ENCODE assay signal across 8 mouse cellular contexts in the genomic region with DNA sequence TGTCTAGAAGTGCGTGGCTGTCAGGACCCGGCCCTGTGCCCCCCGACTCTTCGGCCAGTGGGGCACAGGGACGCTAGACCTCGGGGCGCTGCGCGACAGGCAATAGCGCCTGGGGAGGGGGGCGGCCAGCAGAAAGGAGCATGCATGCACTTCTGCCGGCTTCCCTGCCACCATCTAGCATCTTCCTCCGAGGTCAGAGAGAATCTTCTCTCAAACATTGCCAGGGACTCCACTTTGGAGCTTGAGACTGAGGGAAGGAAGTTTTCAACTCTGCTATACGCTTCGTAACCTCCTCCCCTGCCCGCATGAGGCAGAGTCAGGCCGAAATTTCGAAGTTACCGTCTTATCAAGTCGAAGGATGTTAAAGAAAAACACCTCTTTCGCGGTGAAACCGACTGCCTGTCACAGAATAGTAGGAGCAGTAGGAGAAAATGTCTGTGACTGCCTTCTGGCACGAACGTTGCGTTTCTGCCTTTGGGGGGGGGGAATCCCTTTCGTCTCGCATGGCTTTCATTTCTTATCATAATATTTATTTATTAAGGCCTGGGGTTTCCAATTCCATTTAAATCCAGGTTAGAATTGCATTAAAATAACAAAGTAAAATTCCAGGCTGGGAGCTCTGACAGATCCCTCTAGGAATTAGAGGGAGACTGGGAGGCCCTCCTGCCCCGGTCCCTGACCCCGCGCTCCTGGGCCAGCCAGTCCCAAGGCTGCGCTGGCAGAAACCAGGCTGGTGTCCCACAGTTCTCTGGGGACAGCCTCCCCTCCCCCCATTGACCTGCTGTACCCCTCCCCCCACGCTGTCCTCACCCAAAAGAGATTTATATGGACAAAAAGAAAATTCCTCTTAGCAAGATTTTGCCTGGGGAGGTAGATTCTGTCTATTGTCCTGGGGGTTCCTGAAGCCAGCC. TPM values are rescaled to one million over a fixed set of nuclear protein-coding genes. Genes with fewer than 3 reads are reported as not detected.
DNase-seq lines count a peak whose midpoint lies in the region; ATAC-seq and TF ChIP-seq lines count a peak whose summit lies in the region.

No protein-coding gene starts in this region.

- H3K4me2 ChIP-seq in heart, postnatal 0 days (ENCODE audit: low read depth, low read length): peak overlapping the region; percentile 93
- peak overlapping the region; percentile 96 for H3K4me2 ChIP-seq in hindbrain, embryonic 11.5 days (replicated peaks; ENCODE audit: low read depth, low read length)
- peak overlapping the region; percentile 84 for H3K4me2 ChIP-seq in midbrain, embryonic 14.5 days (ENCODE audit: low read length)

- H3K9ac ChIP-seq in heart, postnatal 0 days (replicated peaks; ENCODE audit: low read depth, low read length): 0 out of 2 replicates have a peak overlapping the region, but pooled peaks have one; percentile 24
- peak overlapping the region; percentile 81 for H3K9ac ChIP-seq in hindbrain, embryonic 11.5 days (ENCODE audit: low read depth, low read length)
- H3K9ac ChIP-seq in midbrain, embryonic 14.5 days (replicated peaks; ENCODE audit: low read length): peak overlapping the region; percentile 90

- intact Hi-C loops in heart, postnatal 14 days (cut with DNase I): no loop called here

- no peak for TF ChIP-seq CTCF in heart, postnatal 0 days (IDR thresholded peaks at IDR 0.05; ENCODE audit: low read depth)

- H3K36me3 ChIP-seq in heart, postnatal 0 days (replicated peaks; ENCODE audit: control insufficient read depth, insufficient read depth, low read length): no peaks in the 10 kb centered on the region
- no peaks in the 10 kb centered on the region for H3K36me3 ChIP-seq in hindbrain, embryonic 11.5 days (ENCODE audit: control insufficient read depth, insufficient read depth, low read length)
- H3K36me3 ChIP-seq in midbrain, embryonic 14.5 days (ENCODE audit: control insufficient read depth, insufficient read depth, low read length): no peaks in the 10 kb centered on the region

- 0 out of 2 replicates have a peak, but pooled peaks have one; percentile 4 for ATAC-seq in heart, postnatal 0 days (ENCODE audit: insufficient read depth, low read depth)
- ATAC-seq in hindbrain, embryonic 11.5 days (ENCODE audit: low FRiP score): no peak
- ATAC-seq in midbrain, embryonic 14.5 days (ENCODE audit: low FRiP score, low TSS enrichment): 0 out of 2 replicates have a peak, but pooled peaks have one; percentile 1

- no peak overlapping the region for H3K27ac ChIP-seq in heart, postnatal 0 days (ENCODE audit: low read depth)
- peak overlapping the region; percentile 97 for H3K27ac ChIP-seq in hindbrain, embryonic 11.5 days (ENCODE audit: low read depth, low read length)
- peak overlapping the region; percentile 94 for H3K27ac ChIP-seq in midbrain, embryonic 14.5 days (replicated peaks; ENCODE audit: low read depth, low read length)

- no peaks in the 10 kb centered on the region for H3K9me3 ChIP-seq in heart, postnatal 0 days (replicated peaks; ENCODE audit: control insufficient read depth, low read length)
- no peaks in the 10 kb centered on the region for H3K9me3 ChIP-seq in hindbrain, embryonic 11.5 days (ENCODE audit: control insufficient read depth, low read length)
- H3K9me3 ChIP-seq in midbrain, embryonic 14.5 days (ENCODE audit: control insufficient read depth, low read length): no peaks in the 10 kb centered on the region

- peak overlapping the region; percentile 60 for H3K4me3 ChIP-seq in heart, postnatal 0 days (ENCODE audit: low read depth, low read length)
- peak overlapping the region; percentile 82 for H3K4me3 ChIP-seq in hindbrain, embryonic 11.5 days (ENCODE audit: low read depth, low read length)
- peak overlapping the region; percentile 68 for H3K4me3 ChIP-seq in midbrain, embryonic 14.5 days (replicated peaks; ENCODE audit: low read depth, low read length)

- H3K4me1 ChIP-seq in heart, postnatal 0 days (ENCODE audit: control insufficient read depth, insufficient read depth): peaks cover 11% of the 10 kb centered on the region
- peaks cover 24% of the 10 kb centered on the region for H3K4me1 ChIP-seq in hindbrain, embryonic 11.5 days (replicated peaks; ENCODE audit: control insufficient read depth, insufficient read depth, low read length)
- peaks cover 54% of the 10 kb centered on the region for H3K4me1 ChIP-seq in midbrain, embryonic 14.5 days (ENCODE audit: control insufficient read depth, insufficient read depth, low read length)

- 2% methylated on average over 33 of the region's 33 CpGs for WGBS in heart, postnatal 0 days
- WGBS in hindbrain, embryonic 11.5 days: under 1% methylated on average over 33 of the region's 33 CpGs
- WGBS in midbrain, embryonic 14.5 days: 1% methylated on average over 33 of the region's 33 CpGs

- TF ChIP-seq EP300 in heart, postnatal 0 days (IDR thresholded peaks at IDR 0.05; ENCODE audit: low read depth): no peak

- no peak for DNase-seq in heart, postnatal 0 days (ENCODE audit: low spot score)
- DNase-seq in heart, postnatal 14 days: no peak
- peak; percentile 32 for DNase-seq in adrenal gland, postnatal 25 days
- peak; percentile 63 for DNase-seq in hindbrain, embryonic 11.5 days (ENCODE audit: low spot score)
- peak; percentile 64 for DNase-seq in midbrain, embryonic 14.5 days
- DNase-seq in layer of hippocampus, adult 9-11 months: no peak
- no peak for DNase-seq in urinary bladder, postnatal 25 days (ENCODE audit: low spot score)
- no peak for DNase-seq in right cerebral cortex, adult 2 months (ENCODE audit: low spot score in 2 of 2)

- H3K27me3 ChIP-seq in heart, postnatal 0 days (ENCODE audit: control insufficient read depth, insufficient read depth, low read length): peaks cover 86% of the 10 kb centered on the region
- H3K27me3 ChIP-seq in hindbrain, embryonic 11.5 days (ENCODE audit: control insufficient read depth, insufficient read depth, low read length): no peaks in the 10 kb centered on the region
- H3K27me3 ChIP-seq in midbrain, embryonic 14.5 days (ENCODE audit: control insufficient read depth, insufficient read depth, low read length): no peaks in the 10 kb centered on the region

RNA-seq across cellular contexts. Expression of a gene that starts 1.0 kb away (rescaled TPM):
- 1.2 and 3.0 TPM in 2 replicates for total RNA-seq in heart, postnatal 0 days (2014; rRNA removed; ENCODE audit: low replicate concordance)
- polyA plus RNA-seq in heart, postnatal 0 days (2015; fragmentation: Nextera tagmentation; extraction: Ambion mirVana): 0.14 and 0.21 TPM in 2 replicates
- total RNA-seq in heart, postnatal 14 days (2021): 1 to 10 TPM in 1 of 2 experiments, under 1 TPM in 1; 0.46 to 1.4 TPM
- total RNA-seq in adrenal gland, postnatal 25 days (2021): 23.1 and 28.0 TPM in 2 replicates
- polyA plus RNA-seq in hindbrain, embryonic 11.5 days (2014; fragmentation: Nextera tagmentation; extraction: Ambion mirVana): 8.0 and 8.6 TPM in 2 replicates
- polyA plus RNA-seq in midbrain, embryonic 14.5 days (2014; fragmentation: Nextera tagmentation; extraction: Ambion mirVana): 7.3 and 8.0 TPM in 2 replicates

RNA-seq across cellular contexts. Expression of a gene that starts 34.0 kb away (rescaled TPM):
- 24.1 and 33.0 TPM in 2 replicates for total RNA-seq in heart, postnatal 0 days (2014; rRNA removed; ENCODE audit: low replicate concordance)
- 14.9 and 15.4 TPM in 2 replicates for polyA plus RNA-seq in heart, postnatal 0 days (2015; fragmentation: Nextera tagmentation; extraction: Ambion mirVana)
- 10 to 100 TPM; 16.6 to 17.0 TPM for total RNA-seq in heart, postnatal 14 days (2021)
- 41.5 and 45.5 TPM in 2 replicates for total RNA-seq in adrenal gland, postnatal 25 days (2021)
- 27.6 and 29.5 TPM in 2 replicates for polyA plus RNA-seq in hindbrain, embryonic 11.5 days (2014; fragmentation: Nextera tagmentation; extraction: Ambion mirVana)
- polyA plus RNA-seq in midbrain, embryonic 14.5 days (2014; fragmentation: Nextera tagmentation; extraction: Ambion mirVana): 41.8 and 51.9 TPM in 2 replicates

Comparison
In these comparisons a context has a peak if more than half of its experiments do, and no peak if none do; other contexts are left out.
1. DNase-seq: peak in adrenal gland, postnatal 25 days (single experiment), hindbrain, embryonic 11.5 days (single experiment) and midbrain, embryonic 14.5 days (single experiment); none in heart, postnatal 0 days (single experiment), heart, postnatal 14 days (0 of 2), layer of hippocampus, adult 9-11 months (single experiment), urinary bladder, postnatal 25 days (single experiment) and right cerebral cortex, adult 2 months (0 of 2).
2. H3K9ac ChIP-seq: peak in every context shown above with its lines; median percentile 90 in midbrain, embryonic 14.5 days; 81 in hindbrain, embryonic 11.5 days; 24 in heart, postnatal 0 days.
3. Peak in every context shown above with its lines, with median percentiles within 50 percentile points of each other: H3K4me2 ChIP-seq and H3K4me3 ChIP-seq.